Mouse (Mus musculus): ENCODE results near the gene Ppp4r1. TPM values are rescaled to one million over a fixed set of nuclear protein-coding genes. Genes with fewer than 3 reads are reported as not detected.

The Ppp4r1 gene
- total and polyA plus RNA-seq, 3 experiments: 12.9 to 17.1 (median 13.6) TPM

- Histone ChIP-seq H3K27me3 (replicated peaks) (no peaks in the 10 kb centered on the region), H3K4me1 (ENCODE audit: control insufficient read depth in 1 of 2, insufficient read depth in 2 of 2) (peaks cover 9 to 59% of the 10 kb centered on the region in 2 experiments), H3K36me3 (replicated peaks in 1 of 2; ENCODE audit: control insufficient read depth in 1 of 2, insufficient read depth in 1 of 2, low read length in 1 of 2) (peaks cover 2 to 22% of the 10 kb centered on the region in 2 experiments), H3K4me2 (ENCODE audit: insufficient read depth, low read depth, poor library complexity, severe bottlenecking) (no peak overlapping the region), H3K27ac (ENCODE audit: insufficient read depth, low read depth) (no peak overlapping the region), H3K9ac (ENCODE audit: insufficient read depth, low read depth) (no peak overlapping the region), H3K79me2 (replicated peaks; ENCODE audit: control insufficient read depth, extremely low read depth, insufficient read depth, poor library complexity, severe bottlenecking) (peaks cover 37% of the 10 kb centered on the region), H3K9me3 (replicated peaks; ENCODE audit: low read length) (no peaks in the 10 kb centered on the region), H3K4me3 (replicated peaks in 1 of 3; ENCODE audit: low read depth in 2 of 3, low read length in 2 of 3, poor library complexity in 1 of 3) (no peak overlapping the region)
- in situ Hi-C loops (cut with MboI; ENCODE audit: low pct_ligation_motif_present, low pct_unique_long_range_greater_than_20kb, low sequenced_read_pairs) (no loop called here), dilution Hi-C loops (cut with MboI; ENCODE audit: extremely low pct_ligation_motif_present, extremely low pct_unique_long_range_greater_than_20kb, low sequenced_read_pairs) (no loop called here)
- DNase-seq (ENCODE audit: extremely low read depth): no peak
- TF ChIP-seq RAD21 (IDR thresholded peaks at IDR 0.05; ENCODE audit: low read depth, low read length) (no peak), ZKSCAN1 (IDR thresholded peaks at IDR 0.05; ENCODE audit: borderline replicate concordance, low read depth, low read length) (no peak), USF1 (IDR thresholded peaks at IDR 0.05; ENCODE audit: low read depth, low read length) (no peak), BHLHE40 (IDR thresholded peaks at IDR 0.05; ENCODE audit: low read depth, low read length) (no peak), HCFC1 (IDR thresholded peaks at IDR 0.05; ENCODE audit: low read depth, low read length) (no peak), ZC3H11A (IDR thresholded peaks at IDR 0.05; ENCODE audit: low read depth, low read length) (no peak), TCF12 (IDR thresholded peaks at IDR 0.05; ENCODE audit: low read depth, low read length) (no peak), CHD2 (IDR thresholded peaks at IDR 0.05; ENCODE audit: low read length) (no peak), MAZ (IDR thresholded peaks at IDR 0.05; ENCODE audit: low read depth, low read length) (no peak), PAX5 (IDR thresholded peaks at IDR 0.05; ENCODE audit: low read length) (no peak), CTCF (conservative IDR thresholded peaks at IDR 0.05 in 1 of 2, IDR thresholded peaks at IDR 0.05 in 1 of 2; ENCODE audit: low read depth in 2 of 2, low read length in 2 of 2) (no peak), ELF1 (IDR thresholded peaks at IDR 0.05; ENCODE audit: low read depth, low read length) (no peak), MAFK (IDR thresholded peaks at IDR 0.05; ENCODE audit: insufficient replicate concordance, low read length) (no peak), UBTF (IDR thresholded peaks at IDR 0.05; ENCODE audit: low read depth, low read length) (no peak), SIN3A (IDR thresholded peaks at IDR 0.05; ENCODE audit: low read length) (no peak), E2F4 (IDR thresholded peaks at IDR 0.05; ENCODE audit: insufficient replicate concordance, low read depth, low read length) (no peak), ETS1 (conservative IDR thresholded peaks at IDR 0.05; ENCODE audit: low read depth, low read length) (no peak)
Observed at GRCm38 (mm10) chr17:65793307-65793930, 11.0 kb downstream of the Ppp4r1 start.

DNA sequence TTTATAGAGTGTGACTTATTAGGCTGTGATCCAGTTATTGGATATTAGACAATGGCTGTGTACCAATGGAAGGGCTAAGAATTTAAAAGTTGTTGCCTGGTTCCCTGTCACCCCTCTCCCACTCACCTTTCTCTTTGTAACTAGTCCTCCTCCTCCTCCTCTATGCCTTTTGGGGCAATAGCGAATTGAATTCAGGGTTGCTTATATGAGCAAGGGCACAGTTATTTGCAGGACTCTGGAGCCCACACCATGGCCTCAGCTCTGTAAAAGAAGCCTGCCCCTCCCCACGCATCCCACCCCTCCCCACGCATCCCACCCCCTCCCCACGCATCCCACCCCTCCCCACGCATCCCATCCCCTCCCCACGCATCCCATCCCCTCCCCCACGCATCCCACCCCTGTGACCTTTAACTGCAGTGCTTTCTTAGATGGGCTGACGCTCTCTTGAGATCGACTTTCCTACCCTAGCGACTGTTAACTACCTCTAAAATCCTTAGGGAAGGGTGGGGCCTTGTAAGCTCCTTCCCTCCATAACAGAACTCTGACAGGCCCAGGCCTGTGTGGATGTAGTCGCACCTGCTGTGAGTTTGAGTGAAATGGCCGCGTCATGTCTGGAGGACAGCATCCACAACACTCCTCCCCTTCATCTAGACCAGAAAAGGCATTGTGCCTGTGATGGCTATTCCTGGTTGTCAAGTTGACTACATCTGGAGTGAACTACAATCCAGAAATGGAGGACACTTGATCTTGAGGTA is 11.9 kb downstream of the Ppp4r1 start:
- dilution Hi-C loops (cut with MboI; ENCODE audit: extremely low pct_ligation_motif_present, extremely low pct_unique_long_range_greater_than_20kb, low sequenced_read_pairs): no loop called here
- no peaks in the 10 kb centered on the region for H3K9me3 ChIP-seq (replicated peaks; ENCODE audit: low read length)
- TF ChIP-seq POLR2A (IDR thresholded peaks at IDR 0.05; ENCODE audit: low read depth, low read length) (no peak), EP300 (IDR thresholded peaks at IDR 0.05; ENCODE audit: low read length) (no peak), MXI1 (IDR thresholded peaks at IDR 0.05; ENCODE audit: low read depth, low read length) (no peak), MAX (IDR thresholded peaks at IDR 0.05; ENCODE audit: low read length) (no peak), JUND (conservative IDR thresholded peaks at IDR 0.05; ENCODE audit: low read depth, low read length) (no peak), CHD2 (IDR thresholded peaks at IDR 0.05; ENCODE audit: low read length) (no peak)

More for the DNA sequence above, 11.9 kb downstream of the Ppp4r1 start:
- H3K27me3 ChIP-seq (replicated peaks): no peaks in the 10 kb centered on the region
- H3K4me3 ChIP-seq (replicated peaks in 1 of 3; ENCODE audit: low read depth in 2 of 3, low read length in 2 of 3, poor library complexity in 1 of 3): no peak overlapping the region
- no peak for DNase-seq (ENCODE audit: extremely low read depth)
- H3K4me2 ChIP-seq (ENCODE audit: insufficient read depth, low read depth, poor library complexity, severe bottlenecking): no peak overlapping the region
- peaks cover 34% of the 10 kb centered on the region for H3K79me2 ChIP-seq (replicated peaks; ENCODE audit: control insufficient read depth, extremely low read depth, insufficient read depth, poor library complexity, severe bottlenecking)
- peaks cover 2 to 22% of the 10 kb centered on the region in 2 experiments for H3K36me3 ChIP-seq (replicated peaks in 1 of 2; ENCODE audit: control insufficient read depth in 1 of 2, insufficient read depth in 1 of 2, low read length in 1 of 2)
- in situ Hi-C loops (cut with MboI; ENCODE audit: low pct_ligation_motif_present, low pct_unique_long_range_greater_than_20kb, low sequenced_read_pairs): no loop called here
- H3K4me1 ChIP-seq (ENCODE audit: control insufficient read depth in 1 of 2, insufficient read depth in 2 of 2): peaks cover 5 to 59% of the 10 kb centered on the region in 2 experiments
- no peak overlapping the region for H3K9ac ChIP-seq (ENCODE audit: insufficient read depth, low read depth)
- no peak overlapping the region for H3K27ac ChIP-seq (ENCODE audit: insufficient read depth, low read depth)
